In genomic region chr15:96453346-96453745, GRCm38 (mm10) we compare ENCODE assay signal across 30 mouse cellular contexts. TPM values are rescaled to one million over a fixed set of nuclear protein-coding genes. Genes with fewer than 3 reads are reported as not detected.
DNase-seq lines count a peak whose midpoint lies in the region; ATAC-seq lines count a peak whose summit lies in the region.
"Had no signal": no experiment of that assay in that cellular context is flagged by ENCODE, and none has a peak within 500 bp of the region (broad histone marks: within the 10 kb centered on the region; RNA-seq: fewer than 3 reads in every experiment).

No protein-coding gene starts in this region.

- no peak overlapping the region for H3K4me3 ChIP-seq in liver, embryonic 12.5 days
- no peak overlapping the region for H3K4me3 ChIP-seq in liver, embryonic 13.5 days (replicated peaks)
- no peak overlapping the region for H3K4me3 ChIP-seq in liver, embryonic 16.5 days (ENCODE audit: low read depth, low read length)
- H3K4me3 ChIP-seq: embryonic facial prominence, embryonic 10.5 days; embryonic facial prominence, embryonic 13.5 days; heart, embryonic 12.5 days; heart, embryonic 15.5 days; hindbrain, embryonic 10.5 days; hindbrain, embryonic 13.5 days had no signal

- peak overlapping the region; percentile 59; the same call in 1 of the 2 replicates for H3K27ac ChIP-seq in liver, embryonic 12.5 days
- peak overlapping the region; percentile 53 for H3K27ac ChIP-seq in liver, embryonic 13.5 days
- peak overlapping the region; percentile 12; the same call in 1 of the 2 replicates for H3K27ac ChIP-seq in liver, embryonic 16.5 days (ENCODE audit: low read length)
- H3K27ac ChIP-seq: embryonic facial prominence, embryonic 10.5 days; embryonic facial prominence, embryonic 13.5 days; heart, embryonic 15.5 days; hindbrain, embryonic 10.5 days; hindbrain, embryonic 13.5 days had no signal

- DNase-seq in liver: no peak
- DNase-seq in liver, embryonic 13.5 days: no peak
- DNase-seq in lung, postnatal 10 days: no peak
- no peak for DNase-seq in gastrocnemius, adult 18-20 months (ENCODE audit: low spot score)
- DNase-seq in lung, adult 18-20 months: no peak
- DNase-seq: adrenal gland, adult 2 months; adrenal gland, postnatal 14 days; B cell, adult 2 months; cerebellum, adult 11 months; cerebellum, adult 8-10 months; cerebellum, postnatal 10 days; cerebellum, postnatal 36 days; embryo, embryonic 11 days; forebrain, postnatal 0 days; gastrocnemius, postnatal 25 days; heart, adult 18-20 months; heart, postnatal 10 days; heart, postnatal 36 days had no signal

- peak overlapping the region; percentile 25 for H3K4me2 ChIP-seq in liver, embryonic 12.5 days
- H3K4me2 ChIP-seq in liver, embryonic 13.5 days: 0 out of 2 replicates have a peak overlapping the region, but pooled peaks have one; percentile 21
- no peak overlapping the region for H3K4me2 ChIP-seq in liver, embryonic 16.5 days (ENCODE audit: low read depth, low read length)
- H3K4me2 ChIP-seq: embryonic facial prominence, embryonic 13.5 days; heart, embryonic 12.5 days; heart, embryonic 15.5 days; hindbrain, embryonic 13.5 days had no signal

- H3K4me1 ChIP-seq in liver, embryonic 12.5 days: peaks cover 62% of the 10 kb centered on the region
- peaks cover 61% of the 10 kb centered on the region for H3K4me1 ChIP-seq in liver, embryonic 13.5 days (replicated peaks)
- peaks cover 41% of the 10 kb centered on the region for H3K4me1 ChIP-seq in liver, embryonic 16.5 days (ENCODE audit: control insufficient read depth, low read depth, low read length)

- no peak for ATAC-seq in liver, embryonic 12.5 days
- no peak for ATAC-seq in liver, embryonic 13.5 days (ENCODE audit: low read depth)
- no peak for ATAC-seq in liver, embryonic 16.5 days (ENCODE audit: low read depth)
- ATAC-seq: forebrain, embryonic 14.5 days; forebrain, postnatal 0 days; hindbrain, embryonic 16.5 days had no signal

- H3K9ac ChIP-seq in liver, embryonic 12.5 days: peak overlapping the region; percentile 22; the same call in 1 of the 2 replicates
- H3K9ac ChIP-seq in liver, embryonic 13.5 days: peak overlapping the region; percentile 37
- no peak overlapping the region for H3K9ac ChIP-seq in liver, embryonic 16.5 days (ENCODE audit: low read depth, low read length)
- H3K9ac ChIP-seq: embryonic facial prominence, embryonic 13.5 days; forebrain, postnatal 0 days; heart, embryonic 12.5 days; heart, embryonic 15.5 days; hindbrain, embryonic 13.5 days had no signal

- no peaks in the 10 kb centered on the region for H3K9me3 ChIP-seq in liver, embryonic 12.5 days (replicated peaks)
- H3K9me3 ChIP-seq in liver, embryonic 13.5 days (replicated peaks): no peaks in the 10 kb centered on the region
- no peaks in the 10 kb centered on the region for H3K9me3 ChIP-seq in liver, embryonic 16.5 days (replicated peaks; ENCODE audit: control insufficient read depth, low read length)
- H3K9me3 ChIP-seq: embryonic facial prominence, embryonic 10.5 days; embryonic facial prominence, embryonic 13.5 days; G1E; heart, embryonic 12.5 days; heart, embryonic 15.5 days; hindbrain, embryonic 10.5 days; hindbrain, embryonic 13.5 days had no signal

- 74% methylated on average over 1 of the region's 1 CpGs for WGBS in liver, embryonic 12.5 days (ENCODE audit: insufficient replicate concordance)
- 79% methylated on average over 1 of the region's 1 CpGs for WGBS in liver, embryonic 13.5 days (ENCODE audit: insufficient replicate concordance)
- 69% methylated on average over 1 of the region's 1 CpGs for WGBS in liver, embryonic 16.5 days (ENCODE audit: insufficient replicate concordance)

- H3K36me3 ChIP-seq in liver, embryonic 12.5 days: peaks cover 33% of the 10 kb centered on the region
- peaks cover 27% of the 10 kb centered on the region for H3K36me3 ChIP-seq in liver, embryonic 13.5 days
- peaks cover 11% of the 10 kb centered on the region for H3K36me3 ChIP-seq in liver, embryonic 16.5 days (ENCODE audit: control insufficient read depth, insufficient read depth)

- H3K27me3 ChIP-seq in liver, embryonic 12.5 days (replicated peaks): no peaks in the 10 kb centered on the region
- no peaks in the 10 kb centered on the region for H3K27me3 ChIP-seq in liver, embryonic 13.5 days
- H3K27me3 ChIP-seq in liver, embryonic 16.5 days (ENCODE audit: control insufficient read depth, insufficient read depth, low read depth, low read length): no peaks in the 10 kb centered on the region
- H3K27me3 ChIP-seq: CH12.LX; embryonic facial prominence, embryonic 13.5 days; heart, embryonic 12.5 days; heart, embryonic 15.5 days; hindbrain, embryonic 13.5 days had no signal

RNA-seq across cellular contexts. Expression of gene Scaf11, which starts 7.3 kb away (rescaled TPM):
- 68.8 and 73.0 TPM in 2 replicates for polyA plus RNA-seq in liver, embryonic 12.5 days (2016; fragmentation: Nextera tagmentation; extraction: Ambion mirVana)
- polyA plus RNA-seq in liver, embryonic 13.5 days (2015; fragmentation: Nextera tagmentation; extraction: Ambion mirVana): 53.4 and 57.0 TPM in 2 replicates
- polyA plus RNA-seq in liver, embryonic 16.5 days (2015; fragmentation: Nextera tagmentation; extraction: Ambion mirVana): 33.3 and 37.1 TPM in 2 replicates
- total RNA-seq in gastrocnemius, adult 18-20 months (2021): 10 to 100 TPM; 40.2 to 41.0 TPM
